Mouse (Mus musculus): ENCODE results near the gene Myo1d. TPM values are rescaled to one million over a fixed set of nuclear protein-coding genes. Genes with fewer than 3 reads are reported as not detected.

Gene Myo1d
- 45.4 and 50.1 TPM in 2 replicates for polyA plus RNA-seq (2014; fragmentation: Nextera tagmentation; extraction: Ambion mirVana)

DNA sequence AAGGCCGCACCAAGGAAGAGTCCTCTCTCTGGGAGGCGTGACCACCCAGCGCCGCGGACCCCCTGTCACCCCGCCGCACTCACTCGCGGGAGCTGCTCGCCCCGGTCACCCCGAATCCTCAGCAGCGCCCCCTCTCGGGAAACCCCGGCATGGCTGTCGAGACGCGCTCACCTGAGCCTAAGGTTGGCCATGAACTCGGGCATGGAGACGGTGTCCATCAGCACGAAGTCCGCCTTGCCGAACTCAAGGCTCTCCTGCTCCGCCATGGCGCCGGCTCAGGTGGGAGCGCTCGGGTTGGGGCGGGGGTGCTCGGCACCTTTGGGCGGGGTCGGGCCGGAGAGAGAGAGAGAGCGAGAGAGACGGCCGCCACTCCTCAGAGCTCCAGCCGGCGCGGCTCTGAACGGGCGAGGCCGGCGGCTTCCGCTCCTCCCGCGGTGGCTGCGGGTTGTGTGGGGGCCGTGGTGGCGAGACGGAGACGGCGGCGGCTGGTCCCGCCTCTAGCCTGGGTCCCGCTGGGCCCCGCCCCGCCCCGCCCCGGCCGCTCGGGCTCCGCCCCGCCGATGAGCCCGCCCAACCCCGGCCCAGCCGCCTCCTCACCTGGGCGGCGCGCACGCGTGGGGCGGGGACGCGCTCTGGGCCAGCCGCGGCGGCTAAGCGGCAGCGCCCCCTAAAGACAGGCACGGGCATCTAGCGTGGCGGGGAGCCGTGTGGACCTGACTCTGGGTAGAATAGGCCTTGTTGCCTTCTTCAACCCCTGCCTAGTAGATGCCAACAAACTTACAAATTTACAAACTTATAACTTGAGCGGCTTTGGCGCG, at the start of gene Myo1d:
Gene Myo1d, minus strand, starts transcription at position 499 of the 818 bp plus-strand sequence.
- H3K9ac ChIP-seq (ENCODE audit: low read length) = peak within 1 kb of the TSS; percentile 60
- peak within 1 kb of the TSS; percentile 85 for H3K4me2 ChIP-seq (ENCODE audit: low read length)
- ATAC-seq (replicated peaks; ENCODE audit: low FRiP score, low TSS enrichment, low read depth) (peak; percentile 92), DNase-seq (ENCODE audit: low spot score) (peak; percentile 96)
- H3K4me1 ChIP-seq (replicated peaks; ENCODE audit: control insufficient read depth, insufficient read depth, low read length) = peaks cover 8% of the 10 kb centered on the region
- H3K36me3 ChIP-seq (ENCODE audit: control insufficient read depth, insufficient read depth, low read length) = no peaks in the 10 kb centered on the region
- H3K27ac ChIP-seq (ENCODE audit: low read depth) = peak within 1 kb of the TSS; percentile 71; the same call in 1 of the 2 replicates
- peak within 1 kb of the TSS; percentile 70 for H3K4me3 ChIP-seq (ENCODE audit: low read depth, low read length)
- no peaks in the 10 kb centered on the region for H3K9me3 ChIP-seq (ENCODE audit: control insufficient read depth, low read length)
- WGBS = under 1% methylated on average over 80 of the region's 87 CpGs
- no peaks in the 10 kb centered on the region for H3K27me3 ChIP-seq (replicated peaks; ENCODE audit: control insufficient read depth, insufficient read depth, low read length)

DNA sequence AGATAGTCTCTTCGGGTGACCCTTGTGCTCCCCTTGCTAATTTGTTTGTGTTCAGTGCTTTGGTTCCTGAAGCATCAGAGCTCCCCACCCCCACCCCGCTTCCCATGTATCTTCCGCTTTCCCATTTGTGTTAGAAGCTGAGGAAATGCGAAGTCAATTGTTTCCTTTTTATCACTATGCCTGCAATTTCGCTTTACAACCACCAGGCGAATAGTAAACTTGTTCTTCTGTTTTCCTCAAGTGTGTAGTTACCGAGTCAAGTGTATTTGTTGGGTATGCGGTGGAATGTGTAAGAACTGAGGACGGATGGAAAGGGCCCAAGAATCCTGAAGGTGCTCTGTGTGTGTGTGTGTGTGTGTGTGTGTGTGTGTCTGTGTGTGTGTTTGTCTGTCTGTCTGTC, 42.0 kb upstream of the Myo1d start:
- DNase-seq (ENCODE audit: low spot score) = no peak
- WGBS = 83% methylated on average over 9 of the region's 9 CpGs
- no peaks in the 10 kb centered on the region for H3K9me3 ChIP-seq (ENCODE audit: control insufficient read depth, low read length)
- no peak overlapping the region for H3K9ac ChIP-seq (ENCODE audit: low read length)
- no peaks in the 10 kb centered on the region for H3K27me3 ChIP-seq (replicated peaks; ENCODE audit: control insufficient read depth, insufficient read depth, low read length)
- peaks cover 16% of the 10 kb centered on the region for H3K4me1 ChIP-seq (replicated peaks; ENCODE audit: control insufficient read depth, insufficient read depth, low read length)
- H3K36me3 ChIP-seq (ENCODE audit: control insufficient read depth, insufficient read depth, low read length) = peaks cover 42% of the 10 kb centered on the region
- H3K27ac ChIP-seq (ENCODE audit: low read depth) = no peak overlapping the region
- no peak overlapping the region for H3K4me2 ChIP-seq (ENCODE audit: low read length)
- no peak overlapping the region for H3K4me3 ChIP-seq (ENCODE audit: low read depth, low read length)
- ATAC-seq (replicated peaks; ENCODE audit: low FRiP score, low TSS enrichment, low read depth) = no peak

DNA sequence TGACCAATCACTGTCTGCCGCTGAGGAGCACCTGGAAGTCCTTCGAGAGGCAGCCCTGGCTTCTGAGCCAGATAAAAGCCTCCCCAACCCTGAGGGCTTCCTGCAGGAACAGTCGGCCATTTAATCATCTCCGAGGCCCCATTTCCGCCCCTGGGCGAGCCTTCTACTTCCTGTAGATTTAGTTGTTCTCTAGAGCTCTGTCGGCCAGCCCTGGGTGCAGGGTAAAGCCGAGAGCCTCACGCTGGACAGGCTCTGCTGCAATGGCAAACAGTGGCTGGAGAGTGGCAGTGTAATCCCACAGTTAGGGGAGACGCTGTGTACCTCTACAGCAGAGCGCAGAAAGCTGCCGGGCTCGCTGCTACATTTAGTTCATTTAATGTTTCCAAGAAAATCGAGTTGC, 41.5 kb upstream of the Myo1d start:
- Histone ChIP-seq H3K4me2 (ENCODE audit: low read length) (no peak overlapping the region), H3K27me3 (replicated peaks; ENCODE audit: control insufficient read depth, insufficient read depth, low read length) (no peaks in the 10 kb centered on the region), H3K27ac (ENCODE audit: low read depth) (no peak overlapping the region), H3K9me3 (ENCODE audit: control insufficient read depth, low read length) (no peaks in the 10 kb centered on the region), H3K4me1 (replicated peaks; ENCODE audit: control insufficient read depth, insufficient read depth, low read length) (peaks cover 16% of the 10 kb centered on the region), H3K9ac (ENCODE audit: low read length) (no peak overlapping the region), H3K4me3 (ENCODE audit: low read depth, low read length) (no peak overlapping the region), H3K36me3 (ENCODE audit: control insufficient read depth, insufficient read depth, low read length) (peaks cover 47% of the 10 kb centered on the region)
- DNase-seq (ENCODE audit: low spot score) (no peak), ATAC-seq (replicated peaks; ENCODE audit: low FRiP score, low TSS enrichment, low read depth) (no peak)
- WGBS = 54% methylated on average over 14 of the region's 14 CpGs

DNA sequence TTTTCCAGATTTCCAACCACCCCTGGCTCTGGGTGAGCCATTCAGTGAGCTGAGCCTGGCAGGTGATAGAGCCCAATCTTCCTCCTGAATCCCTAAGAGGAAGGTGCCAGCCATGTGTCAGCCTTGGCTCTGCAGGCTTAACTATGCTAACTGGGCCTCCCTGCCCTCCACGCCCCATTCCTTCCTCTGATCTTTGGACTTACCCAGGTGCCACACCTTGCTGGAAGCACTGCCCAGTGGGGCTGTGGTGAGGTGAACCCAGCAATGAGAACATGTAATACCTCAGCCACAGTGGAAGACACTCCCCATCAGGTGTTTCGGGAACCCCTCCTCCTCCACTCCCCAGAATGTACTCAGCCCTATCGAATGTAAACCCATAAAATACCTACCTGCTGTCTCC, 40.3 kb upstream of the Myo1d start:
- Histone ChIP-seq H3K4me1 (replicated peaks; ENCODE audit: control insufficient read depth, insufficient read depth, low read length) (peaks cover 16% of the 10 kb centered on the region), H3K4me3 (ENCODE audit: low read depth, low read length) (no peak overlapping the region), H3K4me2 (ENCODE audit: low read length) (no peak overlapping the region), H3K36me3 (ENCODE audit: control insufficient read depth, insufficient read depth, low read length) (peaks cover 59% of the 10 kb centered on the region), H3K27ac (ENCODE audit: low read depth) (peak overlapping the region; percentile 29; the same call in 1 of the 2 replicates), H3K9me3 (ENCODE audit: control insufficient read depth, low read length) (no peaks in the 10 kb centered on the region), H3K27me3 (replicated peaks; ENCODE audit: control insufficient read depth, insufficient read depth, low read length) (no peaks in the 10 kb centered on the region), H3K9ac (ENCODE audit: low read length) (no peak overlapping the region)
- peak; percentile 68 for DNase-seq (ENCODE audit: low spot score)
- 71% methylated on average over 3 of the region's 3 CpGs for WGBS
- ATAC-seq (replicated peaks; ENCODE audit: low FRiP score, low TSS enrichment, low read depth) = peak; percentile 87

DNA sequence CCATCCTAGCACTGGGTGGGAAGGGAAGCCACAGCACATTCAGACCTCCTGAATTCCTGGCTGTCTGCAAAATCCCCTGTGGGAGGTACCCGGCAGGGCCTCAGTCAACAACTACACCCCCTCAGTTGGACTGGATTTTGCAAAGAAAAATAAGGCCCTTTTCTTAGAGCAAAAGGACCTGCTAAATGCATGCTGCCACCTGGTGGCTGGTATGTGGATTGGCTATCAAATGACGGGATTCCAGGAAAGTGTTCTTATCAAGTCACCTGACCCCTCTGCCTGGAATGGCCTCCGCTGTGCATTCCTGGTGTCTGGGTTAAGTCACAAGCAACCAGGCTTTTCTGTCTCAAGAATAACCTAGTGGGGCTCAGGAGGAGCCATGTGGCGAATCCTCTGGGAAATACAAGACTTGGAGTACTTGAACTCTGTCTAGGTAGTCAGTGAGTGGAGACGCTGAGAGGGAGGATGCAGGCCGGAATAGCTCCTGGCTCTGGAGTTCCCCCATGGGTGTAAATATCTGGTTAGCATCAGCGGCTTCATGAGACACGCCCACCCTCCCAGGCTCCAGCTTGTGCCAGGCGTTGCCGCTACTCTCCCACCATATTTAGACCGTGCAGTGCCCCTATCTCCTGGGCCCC, 38.4 kb upstream of the Myo1d start:
- Histone ChIP-seq H3K9ac (ENCODE audit: low read length) (no peak overlapping the region), H3K27me3 (replicated peaks; ENCODE audit: control insufficient read depth, insufficient read depth, low read length) (no peaks in the 10 kb centered on the region), H3K36me3 (ENCODE audit: control insufficient read depth, insufficient read depth, low read length) (peaks cover 74% of the 10 kb centered on the region), H3K9me3 (ENCODE audit: control insufficient read depth, low read length) (no peaks in the 10 kb centered on the region), H3K4me3 (ENCODE audit: low read depth, low read length) (no peak overlapping the region), H3K4me1 (replicated peaks; ENCODE audit: control insufficient read depth, insufficient read depth, low read length) (peaks cover 16% of the 10 kb centered on the region), H3K4me2 (ENCODE audit: low read length) (no peak overlapping the region), H3K27ac (ENCODE audit: low read depth) (peak overlapping the region; percentile 33; the same call in 1 of the 2 replicates)
- 17% methylated on average over 11 of the region's 11 CpGs for WGBS
- peak; percentile 41 for ATAC-seq (replicated peaks; ENCODE audit: low FRiP score, low TSS enrichment, low read depth)
- DNase-seq (ENCODE audit: low spot score) = peak; percentile 90

DNA sequence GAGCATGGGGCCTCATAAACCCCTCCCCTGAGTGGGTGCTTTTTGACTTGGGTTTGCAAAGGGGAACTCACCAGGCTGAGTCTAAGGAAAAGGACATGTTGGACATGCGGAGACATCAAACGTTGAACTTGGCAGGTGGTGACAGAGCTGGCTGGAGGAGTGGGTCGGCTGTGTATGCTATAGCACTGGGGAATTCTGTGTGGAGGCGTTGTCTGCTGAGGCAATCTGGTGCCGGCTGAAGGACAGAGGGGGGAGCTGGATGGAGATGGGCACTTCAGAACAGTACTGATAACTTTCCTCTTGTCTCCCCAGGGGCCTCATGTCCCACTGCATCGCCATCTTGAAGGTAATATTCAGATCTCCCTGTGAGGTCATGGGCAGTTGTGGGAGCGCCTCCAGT, 35.5 kb upstream of the Myo1d start:
- no peak for ATAC-seq (replicated peaks; ENCODE audit: low FRiP score, low TSS enrichment, low read depth)

DNA sequence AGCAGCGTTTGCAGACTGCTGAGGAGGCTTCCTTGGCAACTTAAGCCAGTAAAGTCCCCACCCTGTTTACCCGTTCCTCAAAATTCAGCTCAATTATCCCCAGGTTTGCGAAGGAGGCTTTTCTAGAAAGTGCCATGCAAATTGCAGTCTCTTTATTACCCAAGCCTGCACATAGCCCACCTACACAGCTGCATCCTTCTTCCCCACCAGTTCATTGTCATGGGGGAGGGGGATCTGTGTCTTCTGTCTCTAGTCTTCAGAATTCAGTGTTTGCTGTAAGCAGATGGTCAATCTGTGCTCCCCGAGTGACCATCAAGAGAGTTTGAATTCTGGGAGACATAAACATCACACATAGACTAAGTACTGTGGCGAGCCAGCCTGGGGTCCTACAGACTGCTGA, 31.3 kb upstream of the Myo1d start:
- ATAC-seq (replicated peaks; ENCODE audit: low FRiP score, low TSS enrichment, low read depth) = no peak
- H3K4me1 ChIP-seq (replicated peaks; ENCODE audit: control insufficient read depth, insufficient read depth, low read length) = peaks cover 14% of the 10 kb centered on the region
- 7% methylated on average over 5 of the region's 5 CpGs for whole genome bisulfite sequencing
- DNase-seq (ENCODE audit: low spot score) = no peak
- peaks cover 37% of the 10 kb centered on the region for H3K36me3 ChIP-seq (ENCODE audit: control insufficient read depth, insufficient read depth, low read length)
- H3K27ac ChIP-seq (ENCODE audit: low read depth) = peak overlapping the region; percentile 87
- no peaks in the 10 kb centered on the region for H3K9me3 ChIP-seq (ENCODE audit: control insufficient read depth, low read length)
- H3K9ac ChIP-seq (ENCODE audit: low read length) = peak overlapping the region; percentile 77
- H3K27me3 ChIP-seq (replicated peaks; ENCODE audit: control insufficient read depth, insufficient read depth, low read length) = no peaks in the 10 kb centered on the region
- peak overlapping the region; percentile 57 for H3K4me3 ChIP-seq (ENCODE audit: low read depth, low read length)
- H3K4me2 ChIP-seq (ENCODE audit: low read length) = peak overlapping the region; percentile 75

More for the DNA sequence above, 35.5 kb upstream of the Myo1d start:
- Histone ChIP-seq H3K9me3 (ENCODE audit: control insufficient read depth, low read length) (no peaks in the 10 kb centered on the region), H3K4me3 (ENCODE audit: low read depth, low read length) (no peak overlapping the region), H3K36me3 (ENCODE audit: control insufficient read depth, insufficient read depth, low read length) (peaks cover 67% of the 10 kb centered on the region), H3K4me1 (replicated peaks; ENCODE audit: control insufficient read depth, insufficient read depth, low read length) (peaks cover 24% of the 10 kb centered on the region), H3K4me2 (ENCODE audit: low read length) (no peak overlapping the region), H3K27me3 (replicated peaks; ENCODE audit: control insufficient read depth, insufficient read depth, low read length) (no peaks in the 10 kb centered on the region), H3K9ac (ENCODE audit: low read length) (no peak overlapping the region), H3K27ac (ENCODE audit: low read depth) (no peak overlapping the region)
- DNase-seq (ENCODE audit: low spot score) = no peak
- WGBS = 81% methylated on average over 7 of the region's 7 CpGs

DNA sequence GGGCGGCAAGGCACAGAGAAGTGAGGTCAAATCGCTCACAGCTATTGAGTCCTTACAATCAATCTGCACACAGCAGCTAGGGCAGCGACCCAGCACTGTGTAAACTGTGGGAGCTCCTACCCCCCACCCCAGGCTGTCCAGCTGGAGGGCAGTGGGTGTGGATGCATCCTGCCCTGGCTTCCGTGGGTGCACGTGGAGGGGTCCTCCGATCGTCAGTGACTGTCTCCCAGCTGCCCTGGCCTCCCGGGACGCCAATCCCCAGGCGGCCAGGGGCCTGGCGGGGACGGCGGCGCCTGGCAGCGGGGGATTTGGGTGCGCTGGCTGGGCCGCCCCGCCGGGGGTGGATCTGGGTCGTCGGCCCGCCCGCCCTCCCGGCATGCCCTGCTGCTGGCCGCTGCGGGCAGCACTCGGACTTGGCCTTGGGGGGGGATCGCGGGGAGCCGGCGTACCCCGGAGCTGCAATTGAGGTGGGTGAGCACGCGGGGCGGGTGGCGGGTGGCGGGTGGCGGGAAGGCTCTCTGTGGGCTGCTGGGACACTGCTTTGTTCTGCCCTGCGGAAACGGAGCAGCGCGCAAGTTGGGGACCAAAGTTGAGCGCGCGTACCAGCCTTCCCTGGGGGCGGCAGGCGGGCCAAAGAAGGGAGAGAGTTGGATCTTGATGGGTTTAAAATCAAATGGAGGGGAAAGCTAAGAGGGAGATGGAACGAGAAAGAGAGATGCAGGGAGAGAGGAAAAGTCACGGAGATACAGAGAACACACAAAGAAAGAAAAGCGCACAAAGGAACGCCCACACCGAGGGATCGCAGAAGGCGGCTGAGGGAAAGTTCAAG, 30.4 kb upstream of the Myo1d start, which contains the start of gene Tmem98:
Gene Tmem98, plus strand, starts transcription at position 183 of the 829 bp plus-strand sequence.
- Histone ChIP-seq H3K9me3 (ENCODE audit: control insufficient read depth, low read length) (no peaks in the 10 kb centered on the region), H3K27me3 (replicated peaks; ENCODE audit: control insufficient read depth, insufficient read depth, low read length) (no peaks in the 10 kb centered on the region), H3K4me2 (ENCODE audit: low read length) (peak within 1 kb of the TSS; percentile 75), H3K4me1 (replicated peaks; ENCODE audit: control insufficient read depth, insufficient read depth, low read length) (peaks cover 14% of the 10 kb centered on the region), H3K9ac (ENCODE audit: low read length) (peak within 1 kb of the TSS; percentile 77), H3K4me3 (ENCODE audit: low read depth, low read length) (peak within 1 kb of the TSS; percentile 57), H3K27ac (ENCODE audit: low read depth) (peak within 1 kb of the TSS; percentile 87), H3K36me3 (ENCODE audit: control insufficient read depth, insufficient read depth, low read length) (peaks cover 28% of the 10 kb centered on the region)
- WGBS = 1% methylated on average over 50 of the region's 54 CpGs
- DNase-seq (ENCODE audit: low spot score) (peak; percentile 82), ATAC-seq (replicated peaks; ENCODE audit: low FRiP score, low TSS enrichment, low read depth) (peak; percentile 79)

Data from intestine, embryonic 14.5 days (tissue).